Mouse (Mus musculus) gonadal fat pad, adult 2 months (tissue): ENCODE measurements around the gene Milr1. TPM values are rescaled to one million over a fixed set of nuclear protein-coding genes. Genes with fewer than 3 reads are reported as not detected.
"Not testable (repeated sequence)": the region's sequence is repeated elsewhere in the genome, so short reads cannot be mapped to it uniquely, and the experiment has no call there.

Experiments used
- DNase-seq: peaks from one replicate; pipeline ENCODE4 v3.0.0-alpha.2; 2012; ENCODE audit warnings: low read depth
- polyA plus RNA-seq: library from polyadenylated mRNA; depleted of rRNA; stranded (reverse); fragments of >200 nt; gene quantifications from 2 replicates; pipeline ENCODE4 v1.2.3, GENCODE M21; 2012; rRNA removed

The Milr1 gene
- 0.82 and 0.93 TPM in 2 replicates for polyA plus RNA-seq

DNA sequence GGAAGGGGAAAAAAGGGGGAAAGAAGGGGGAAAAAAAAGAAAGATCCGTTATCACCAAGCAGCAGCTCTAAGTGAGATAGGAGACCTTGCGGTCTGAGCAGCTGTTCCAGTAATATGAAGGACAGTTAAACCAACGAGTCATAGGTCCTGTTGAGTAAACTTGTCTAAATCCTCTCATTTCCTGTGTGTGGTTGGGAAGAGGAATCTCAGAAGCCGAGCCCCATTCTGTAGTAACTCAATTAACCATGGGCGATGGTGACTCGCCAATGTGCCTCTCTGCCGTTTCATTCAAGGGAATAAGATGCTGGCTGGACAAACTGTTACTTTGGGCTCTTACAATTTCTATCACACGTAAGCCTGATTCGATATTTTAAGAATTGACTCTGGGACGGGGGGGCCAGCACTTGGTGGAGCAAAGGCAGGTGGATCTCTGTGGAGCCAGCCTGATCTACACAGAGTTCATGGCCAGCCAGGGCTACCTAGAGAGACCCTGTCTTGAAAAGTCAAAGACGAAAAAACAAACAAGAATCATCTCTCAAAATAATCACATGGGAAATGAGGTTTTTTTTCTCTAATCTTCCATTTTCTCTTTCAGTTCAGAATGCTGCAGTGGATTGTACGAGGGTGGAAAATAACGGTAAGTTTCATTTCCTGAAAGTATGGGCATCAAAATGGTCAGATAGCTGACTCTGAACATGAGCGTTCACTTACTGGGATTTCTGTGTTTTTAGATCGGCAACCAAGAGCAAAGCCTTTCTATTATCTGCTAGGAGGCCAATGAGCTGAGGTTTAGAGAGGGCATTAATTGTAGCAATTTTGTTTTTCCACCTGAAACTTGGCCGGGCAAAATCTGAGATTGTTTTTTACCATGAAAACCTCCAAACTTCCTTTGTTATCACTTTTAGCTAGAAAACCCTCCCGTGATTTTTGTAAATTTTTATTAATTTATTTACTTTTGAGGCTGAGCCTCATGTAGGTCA is at the start of gene Milr1:
Gene Milr1, plus strand, starts transcription at position 188 of the 980 bp plus-strand sequence.
- no peak for DNase-seq

DNA sequence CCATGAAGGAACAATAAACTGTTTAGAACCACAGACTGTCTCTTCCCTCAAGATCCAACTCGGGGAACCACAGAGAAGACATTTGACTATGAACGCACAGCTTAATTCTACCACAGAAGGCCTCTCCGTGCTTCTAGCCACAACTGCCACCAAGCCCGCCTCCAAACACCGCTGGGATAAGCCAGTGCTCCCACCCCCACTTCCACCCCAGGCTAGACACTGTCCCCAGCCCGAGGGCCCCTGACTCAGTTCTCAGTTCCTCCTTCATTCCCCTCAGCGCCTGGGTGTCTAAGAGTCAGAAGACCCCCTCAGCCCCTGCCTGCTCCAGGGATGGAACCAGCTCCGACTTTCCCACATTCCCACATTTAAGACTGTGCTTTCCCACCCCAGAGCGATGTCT is 49.4 kb upstream of the Milr1 start:
- DNase-seq: no peak

DNA sequence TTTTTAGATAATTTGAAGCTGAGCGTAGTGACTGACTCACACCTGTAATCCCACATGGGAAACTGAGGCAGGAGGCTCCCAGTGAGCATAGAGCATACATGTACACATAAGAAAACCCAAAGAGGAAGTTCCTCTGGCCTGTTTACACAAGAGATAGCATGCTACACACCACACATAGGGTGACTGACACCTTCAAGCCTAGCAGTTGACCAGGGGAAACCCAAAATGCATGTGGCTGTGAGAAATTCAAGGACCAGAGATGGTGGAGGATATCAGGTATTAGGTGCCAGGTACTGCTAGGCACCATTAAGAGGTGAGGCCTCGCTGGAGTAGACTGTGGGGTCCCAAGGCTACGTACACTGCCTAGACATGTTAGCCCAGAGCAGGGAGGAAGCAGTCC is 48.4 kb upstream of the Milr1 start:
- DNase-seq: no peak

DNA sequence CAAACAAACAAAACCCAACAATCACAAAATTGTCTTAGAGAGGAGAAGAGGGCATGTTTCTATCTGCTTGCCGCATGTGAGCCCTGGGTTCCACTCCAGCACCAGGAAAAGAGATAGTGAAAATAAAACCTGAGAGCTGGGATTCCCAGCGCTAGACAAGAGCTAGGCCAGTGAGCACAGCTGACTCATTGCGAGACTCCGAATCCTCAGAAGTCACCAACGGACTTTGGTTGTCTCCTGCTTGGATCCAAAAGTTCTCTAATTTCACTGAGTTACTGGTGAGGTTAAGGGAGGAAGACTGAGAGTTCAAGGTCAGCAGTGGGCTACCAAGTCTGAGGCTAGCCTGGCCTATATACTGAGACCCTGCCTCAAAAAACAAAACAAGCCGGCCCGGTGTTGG is 47.1 kb upstream of the Milr1 start:
- no peak for DNase-seq

DNA sequence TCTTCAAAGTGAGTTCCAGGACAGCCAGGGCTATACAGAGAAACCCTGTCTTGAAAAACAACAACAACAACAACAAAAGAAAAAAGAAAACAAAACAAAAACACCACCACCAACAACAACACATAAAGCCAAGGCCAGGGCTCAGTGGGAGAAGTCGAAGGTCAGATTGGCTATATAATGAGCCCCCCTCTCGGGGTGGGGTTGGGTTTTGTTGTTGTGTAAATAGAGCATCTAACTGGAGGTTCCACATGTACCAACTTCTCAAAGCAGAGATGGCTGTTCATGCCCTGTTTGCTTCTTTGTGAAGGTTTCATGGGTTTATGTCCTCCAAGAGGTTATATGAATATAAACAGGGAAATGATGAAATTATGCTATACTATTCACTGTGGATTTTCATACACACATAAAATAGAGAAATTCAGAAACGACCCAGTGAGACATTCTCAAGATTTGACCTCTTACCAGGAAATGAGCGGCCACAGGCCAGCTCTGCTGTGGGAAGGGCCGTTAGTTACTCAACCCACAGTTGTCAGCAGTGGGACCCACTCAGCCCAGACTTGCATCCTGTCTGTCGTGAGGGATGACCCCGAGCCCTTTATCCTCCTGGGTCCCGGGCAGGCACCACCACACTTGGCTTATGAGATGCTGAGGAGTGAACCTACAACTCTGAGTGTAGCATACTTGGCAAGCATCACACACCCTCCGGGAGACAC is 46.5 kb upstream of the Milr1 start:
- DNase-seq: no peak

DNA sequence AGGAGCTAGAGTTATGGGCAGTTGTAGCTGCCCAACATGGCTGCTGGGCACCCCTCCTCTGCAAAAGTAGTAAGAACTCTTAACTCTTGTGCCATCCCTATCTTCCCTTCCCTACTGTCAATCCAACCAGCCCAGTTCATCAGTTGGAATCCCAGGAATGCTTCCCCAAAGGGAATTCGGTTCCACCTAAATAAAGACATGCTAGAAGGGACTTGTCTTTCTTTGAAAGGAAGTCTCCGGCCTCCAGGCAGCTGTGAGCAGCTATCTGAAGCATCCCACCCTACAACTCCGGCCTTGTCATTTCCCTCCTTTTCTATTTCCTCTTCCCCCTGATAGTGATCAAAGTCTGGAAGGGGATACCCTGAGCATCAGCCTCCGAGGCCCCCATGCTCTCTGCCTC is 44.8 kb upstream of the Milr1 start:
- DNase-seq: no peak

DNA sequence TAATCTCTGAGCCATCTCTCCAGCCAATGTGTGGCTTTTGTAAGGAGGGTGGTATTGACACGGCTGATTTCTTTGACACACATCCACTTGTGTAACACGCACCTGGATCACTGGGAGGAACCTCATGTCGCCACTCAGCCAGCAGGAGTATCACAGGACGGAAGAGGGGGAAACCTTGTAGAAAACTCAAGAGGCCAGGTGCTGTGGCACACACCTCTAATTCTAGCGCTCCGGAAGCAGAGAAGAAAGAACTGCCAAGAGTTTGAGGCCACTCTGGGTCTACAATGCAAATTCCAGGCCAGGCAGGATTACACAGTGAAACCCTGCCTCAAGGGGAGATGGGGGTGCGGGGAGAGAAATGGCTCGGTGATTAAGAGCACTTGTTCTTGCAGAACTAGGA is 43.9 kb upstream of the Milr1 start:
- DNase-seq: no peak

DNA sequence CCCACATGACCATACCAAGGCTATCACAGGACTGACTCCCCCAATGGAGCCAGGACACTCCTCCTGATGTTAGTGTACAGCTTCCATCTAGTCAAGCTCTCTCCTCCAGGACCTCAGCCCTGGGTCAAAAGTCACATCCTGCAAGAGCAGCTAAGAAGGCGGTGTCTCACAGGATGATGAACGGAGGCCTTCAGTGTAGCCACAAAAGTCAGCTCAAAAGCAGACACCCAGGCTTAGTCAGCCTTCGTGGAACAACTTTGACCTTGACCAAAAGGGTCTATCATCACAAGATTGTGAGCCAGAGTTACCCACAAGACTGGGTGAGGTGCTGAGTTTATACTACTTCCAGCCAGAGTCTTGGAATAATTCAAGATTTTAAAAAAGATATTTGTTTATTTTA is 43.2 kb upstream of the Milr1 start:
- no peak for DNase-seq

DNA sequence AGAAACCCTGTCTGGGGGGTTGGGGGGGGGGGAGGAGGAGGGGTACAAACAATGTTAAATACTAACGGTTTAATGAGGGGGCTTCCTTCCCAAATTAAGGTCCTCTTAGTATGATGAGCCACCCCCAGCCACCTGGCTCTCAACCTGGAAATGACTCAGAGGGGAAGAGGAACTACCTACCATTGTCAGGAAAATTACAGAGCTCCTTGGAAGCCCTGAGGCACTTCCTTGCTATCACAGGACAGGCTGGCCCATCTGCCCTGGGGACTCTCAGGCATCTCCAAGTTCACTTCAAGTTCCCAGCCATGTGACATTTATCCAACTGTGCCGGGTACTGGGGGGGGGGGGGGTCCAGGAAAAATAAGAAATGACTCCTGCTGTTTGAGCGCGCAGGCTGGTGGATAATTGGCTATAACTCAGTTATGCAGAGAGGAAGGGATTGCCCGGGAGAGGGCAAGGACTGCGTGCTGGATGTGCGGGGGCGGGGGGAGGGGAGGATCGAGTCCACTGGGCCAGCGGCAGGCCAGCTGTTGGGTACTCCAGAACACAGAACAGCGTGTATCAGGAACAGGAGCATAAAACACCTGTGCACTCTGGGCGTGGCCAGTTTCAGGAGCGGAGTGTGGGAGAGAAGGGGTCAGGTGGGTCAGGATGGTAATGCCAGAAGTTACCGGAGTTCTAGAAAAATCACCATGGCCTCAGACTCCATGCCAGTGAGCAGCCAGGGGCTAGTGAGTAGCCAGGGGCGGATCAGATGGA is 41.6 kb upstream of the Milr1 start:
- no peak for DNase-seq

DNA sequence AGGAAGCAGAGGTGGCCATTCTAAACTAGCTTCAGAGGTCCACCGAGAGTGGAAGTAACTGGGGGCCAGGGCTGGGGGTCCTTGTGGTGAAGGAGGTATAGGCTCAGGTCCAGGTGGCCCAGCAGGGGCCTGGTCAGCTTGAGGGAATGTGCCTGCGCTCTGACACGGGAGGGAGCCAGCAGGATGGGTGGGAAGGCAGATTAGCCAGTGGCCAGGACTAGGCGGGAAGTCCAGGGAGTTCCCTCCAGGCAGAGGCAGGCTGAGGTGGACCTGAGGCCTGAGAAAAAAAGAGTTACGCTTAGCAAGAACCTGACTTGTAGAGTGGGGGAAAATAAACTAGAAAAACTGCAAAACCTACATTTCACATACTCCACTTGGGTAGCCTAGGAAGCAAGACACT is 40.2 kb upstream of the Milr1 start:
- no peak for DNase-seq

DNA sequence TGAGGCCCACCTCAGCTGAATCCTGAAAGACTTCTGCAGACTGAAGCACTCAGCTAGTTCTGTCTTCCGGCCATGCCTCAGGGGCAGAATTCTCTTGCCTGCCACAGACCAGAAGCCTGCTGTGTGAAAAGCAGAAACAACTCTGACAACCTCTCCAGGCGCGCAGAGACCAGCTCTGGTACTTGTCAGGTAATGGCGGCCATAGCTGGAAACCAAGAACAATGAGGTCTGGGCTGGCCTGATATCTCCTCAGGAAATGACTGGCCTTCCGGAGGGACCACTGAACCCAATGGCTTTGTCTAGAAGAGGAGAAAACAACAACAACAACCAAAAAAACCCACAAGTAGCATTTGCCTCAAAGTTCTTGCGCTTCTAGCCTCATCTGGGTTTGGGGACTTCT is 36.0 kb upstream of the Milr1 start:
- no peak for DNase-seq

DNA sequence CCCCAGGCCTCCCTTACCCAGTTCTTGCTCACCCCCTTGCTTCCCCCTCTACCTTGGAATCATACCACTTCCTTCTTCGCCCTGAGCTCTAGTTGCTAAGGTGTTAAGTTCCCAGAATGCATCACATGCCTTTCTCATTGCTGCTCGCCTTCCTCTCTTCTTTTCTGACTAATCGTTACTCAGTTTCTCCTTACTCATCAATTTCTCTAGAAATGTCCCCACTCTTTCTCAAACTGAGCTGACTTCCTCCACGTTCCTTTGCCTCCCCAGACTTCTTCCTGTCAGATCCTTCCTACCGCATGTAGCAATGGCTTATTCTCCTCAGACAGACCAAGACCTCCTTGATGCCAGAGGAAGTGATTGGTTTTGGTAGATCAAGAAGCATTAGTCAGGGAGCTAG is 34.5 kb upstream of the Milr1 start:
- DNase-seq: no peak

DNA sequence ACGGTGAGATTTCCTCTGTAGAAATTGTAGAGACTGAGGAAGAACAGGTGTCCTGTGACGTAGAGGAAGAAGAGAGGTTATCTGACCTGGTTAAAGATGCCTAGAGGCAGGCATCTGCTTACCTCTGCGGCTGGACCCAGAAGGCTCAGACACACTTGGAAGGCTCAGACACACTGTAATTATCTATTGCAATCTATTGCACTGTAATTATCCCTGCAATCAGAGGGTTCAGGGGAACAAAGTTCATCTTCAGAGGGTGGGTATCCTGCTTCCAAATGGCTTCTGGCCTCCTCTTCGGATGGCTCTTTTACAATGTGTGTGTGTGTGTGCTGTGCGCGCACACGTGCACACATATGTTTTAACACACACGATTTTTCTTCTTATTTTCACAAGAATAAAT is 30.6 kb upstream of the Milr1 start:
- DNase-seq: no peak

DNA sequence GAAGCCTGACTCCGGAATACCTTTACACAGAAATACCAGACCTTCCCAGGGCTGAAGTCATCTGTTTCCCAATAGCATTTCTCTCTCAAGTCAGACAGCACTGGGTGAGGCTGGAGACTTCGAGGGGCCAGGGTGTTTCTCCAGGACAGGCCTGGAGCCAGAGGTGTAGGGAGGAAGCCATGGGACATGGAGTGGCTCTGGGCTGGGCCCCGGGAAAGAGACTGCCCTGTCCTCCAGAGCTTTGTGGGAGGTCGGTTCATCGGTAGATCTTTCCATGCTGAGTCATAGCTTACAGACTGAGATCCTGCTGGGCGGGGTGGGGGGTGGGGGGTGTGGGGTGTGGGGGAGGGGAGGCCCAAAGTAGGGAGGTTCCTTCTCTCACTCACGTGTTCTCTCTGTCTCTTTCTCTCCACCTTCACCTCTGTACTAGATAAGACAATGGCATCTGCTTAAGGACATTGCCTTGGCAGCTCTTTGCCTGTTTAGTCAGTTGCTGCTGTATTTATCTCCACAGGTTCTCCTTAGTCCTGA is 28.1 kb upstream of the Milr1 start:
- DNase-seq: no peak

DNA sequence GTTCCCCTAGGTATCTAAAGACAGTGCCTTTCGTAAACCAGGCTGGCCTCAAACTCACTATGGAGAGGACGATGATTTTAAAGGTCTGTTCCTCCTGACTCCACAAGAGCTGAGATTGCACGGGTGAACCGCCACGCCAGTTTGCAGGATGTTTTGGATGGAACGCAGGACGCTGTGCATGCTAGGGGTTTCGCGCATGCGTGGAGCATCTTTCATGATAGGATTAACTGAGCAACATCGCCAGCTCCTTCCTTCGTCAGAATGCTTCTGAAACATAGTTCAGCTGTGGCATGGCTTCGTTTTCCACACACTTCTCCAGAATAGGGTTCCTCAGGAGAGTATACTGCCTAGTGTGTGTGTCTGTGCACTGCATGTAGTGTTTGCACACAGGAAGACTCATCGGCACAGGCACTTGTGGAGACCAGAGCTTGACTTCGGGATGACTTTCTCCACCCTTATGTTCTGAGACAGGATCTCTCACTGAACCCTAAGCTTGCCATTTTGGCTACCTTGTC is 27.4 kb upstream of the Milr1 start:
- no peak for DNase-seq

DNA sequence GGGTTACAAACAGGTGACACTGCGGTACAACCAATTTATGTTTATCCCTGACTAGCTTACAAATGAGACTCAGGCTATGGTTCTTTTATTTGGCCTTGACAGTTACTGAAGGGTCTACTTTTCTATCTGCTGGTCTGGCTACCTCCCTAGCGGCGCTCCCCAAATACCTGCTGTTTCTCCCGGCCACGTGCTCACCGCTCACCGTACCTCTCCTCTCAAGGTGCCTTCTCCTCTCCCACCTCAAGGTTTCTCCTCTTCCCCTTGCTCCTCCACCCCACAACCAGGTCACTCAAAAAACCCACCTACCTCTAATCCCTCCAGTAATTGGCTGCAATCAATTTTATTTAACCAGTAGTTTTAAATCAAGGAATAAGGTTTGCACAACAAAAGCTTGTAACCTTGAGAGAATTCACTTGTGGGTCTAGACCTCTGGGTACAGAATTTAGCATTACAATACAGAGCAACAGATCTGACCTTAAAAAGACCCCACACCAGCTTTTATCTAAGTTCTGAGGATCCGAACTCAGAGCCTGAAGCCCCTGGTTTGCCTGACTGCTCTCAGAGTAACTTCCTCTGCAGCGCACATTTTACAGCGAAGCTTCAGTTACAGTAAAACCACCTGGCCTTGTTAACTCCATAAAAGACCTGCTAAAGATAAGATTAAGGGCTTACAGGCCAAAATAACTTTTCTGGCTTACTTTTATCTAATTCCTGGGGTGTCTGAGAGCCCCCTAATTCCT is 26.7 kb upstream of the Milr1 start:
- DNase-seq: no peak

DNA sequence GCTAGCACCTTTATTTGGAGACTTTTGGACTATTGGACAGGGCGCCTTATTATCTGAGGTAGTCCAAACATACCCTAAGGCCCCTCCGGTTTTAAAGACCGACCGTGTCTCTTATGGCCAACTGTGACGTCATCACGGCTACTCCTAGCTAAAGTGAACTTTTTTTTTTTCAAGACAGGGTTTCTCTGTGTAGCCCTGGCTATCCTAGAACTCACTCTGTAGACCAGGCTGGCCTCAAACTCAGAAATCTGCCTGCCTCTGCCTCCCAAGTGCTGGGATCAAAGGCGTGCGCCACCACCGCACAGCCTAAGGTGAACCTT is 26.1 kb upstream of the Milr1 start:
- DNase-seq: not testable (repeated sequence)

DNA sequence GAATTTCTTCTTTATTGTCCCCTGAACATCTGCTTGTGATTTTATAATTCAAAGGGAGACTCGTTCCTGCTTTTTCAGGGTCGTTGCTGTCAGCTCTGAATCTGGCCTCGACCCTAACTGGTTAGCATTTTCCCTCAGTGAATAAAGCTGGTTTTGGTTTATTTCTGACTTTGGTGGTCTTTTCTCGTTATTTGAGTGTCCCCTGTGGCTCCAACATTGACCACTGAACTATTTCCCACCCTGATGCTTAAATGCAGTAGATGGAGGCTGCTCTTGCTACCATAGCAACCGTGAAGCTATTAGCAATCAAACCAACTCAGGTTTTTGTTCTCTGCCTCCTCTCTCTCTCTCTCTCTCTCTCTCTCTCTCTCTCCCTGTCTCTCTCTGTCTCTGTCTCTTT is 23.1 kb upstream of the Milr1 start:
- no peak for DNase-seq

DNA sequence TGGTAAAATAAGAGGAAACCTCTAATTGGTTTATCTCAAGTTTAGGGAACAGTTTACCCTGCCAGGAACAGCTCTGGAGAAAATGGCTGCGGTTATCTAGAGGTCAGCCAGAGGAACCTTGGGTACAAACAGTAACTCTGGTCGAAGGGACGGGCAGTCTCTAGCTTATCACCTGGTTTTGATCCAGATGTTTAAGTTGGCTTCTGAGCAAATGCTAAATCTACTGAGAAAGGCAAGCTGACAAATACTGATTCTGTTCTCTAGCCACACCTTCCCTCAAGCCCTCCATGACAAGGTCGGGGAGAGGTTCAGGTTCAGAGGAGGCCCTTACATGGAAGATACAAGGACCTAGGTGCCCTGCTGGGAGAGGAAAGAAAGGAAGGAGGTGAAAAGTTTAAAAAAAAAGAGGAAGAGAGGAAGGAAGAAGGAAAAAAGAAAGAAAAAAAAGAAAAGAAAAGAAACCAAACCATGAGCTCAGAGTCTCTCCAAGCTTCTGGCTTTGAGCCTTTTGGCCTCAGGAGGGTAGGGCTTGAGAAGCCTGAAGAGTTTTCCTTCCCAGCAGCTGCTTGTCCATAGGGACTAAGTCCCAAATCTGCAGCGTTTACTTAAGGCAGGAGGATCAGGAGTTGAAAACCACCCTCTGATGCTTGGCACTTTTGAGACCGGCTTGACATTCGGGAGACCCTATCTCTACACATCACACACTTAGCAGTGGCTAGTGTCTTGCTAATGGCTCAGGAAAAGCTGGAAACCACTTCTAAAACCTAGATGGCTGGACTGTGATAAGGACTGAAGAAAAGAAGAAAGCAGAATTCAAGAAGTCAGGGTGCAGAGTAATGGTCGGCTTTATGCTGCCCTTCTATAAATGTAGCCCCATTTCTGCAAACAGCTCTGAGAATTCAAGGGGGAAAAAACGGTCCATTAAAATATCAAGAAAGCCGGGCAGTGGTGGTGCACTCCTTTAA is 22.3 kb upstream of the Milr1 start:
- no peak for DNase-seq

DNA sequence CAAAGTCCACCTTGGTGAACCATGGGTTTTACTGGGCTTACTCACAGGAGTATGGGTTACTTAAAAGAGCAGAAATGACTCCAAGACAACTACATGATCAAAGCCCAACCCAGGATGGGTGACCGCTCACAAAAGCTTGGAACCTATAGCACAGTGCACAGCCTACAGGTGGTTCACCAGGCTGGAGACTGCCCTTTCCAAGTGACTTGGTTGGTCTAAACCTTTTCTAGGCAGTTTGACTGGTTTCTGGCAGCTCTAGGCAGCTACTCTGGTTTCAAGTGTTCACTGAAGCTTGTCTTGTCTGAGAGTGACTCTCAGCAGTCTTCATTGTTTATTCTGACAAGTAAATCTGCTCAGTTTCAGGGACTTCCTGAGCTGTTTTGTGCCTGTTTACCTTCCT is 21.4 kb upstream of the Milr1 start:
- DNase-seq: no peak
